In genomic region chr5:45690802-45691201, GRCm38 (mm10) we compare ENCODE assay signal across 26 mouse cellular contexts. TPM values are rescaled to one million over a fixed set of nuclear protein-coding genes. Genes with fewer than 3 reads are reported as not detected.
"Had no signal": no experiment of that assay in that cellular context is flagged by ENCODE, and none has a peak within 500 bp of the region (broad histone marks: within the 10 kb centered on the region; RNA-seq: fewer than 3 reads in every experiment).

No protein-coding gene starts in this region.

- H3K9ac ChIP-seq: heart, embryonic 12.5 days; hindbrain, embryonic 12.5 days; hindbrain, embryonic 14.5 days; intestine, embryonic 15.5 days; limb, embryonic 12.5 days; liver, embryonic 13.5 days had no signal

- H3K27me3 ChIP-seq: heart, embryonic 12.5 days; hindbrain, embryonic 12.5 days; intestine, embryonic 15.5 days; limb, embryonic 12.5 days; liver, embryonic 13.5 days had no signal

- H3K4me2 ChIP-seq: heart, embryonic 12.5 days; hindbrain, embryonic 12.5 days; hindbrain, embryonic 14.5 days; intestine, embryonic 15.5 days; limb, embryonic 12.5 days; liver, embryonic 13.5 days had no signal

- H3K4me3 ChIP-seq: gastrocnemius, adult 2 months; heart, embryonic 10.5 days; heart, embryonic 12.5 days; hindbrain, embryonic 10.5 days; hindbrain, embryonic 12.5 days; intestine, embryonic 15.5 days; layer of hippocampus, adult 2 months; limb, embryonic 10.5 days; limb, embryonic 12.5 days; liver, embryonic 13.5 days had no signal

- H3K9me3 ChIP-seq: heart, embryonic 10.5 days; heart, embryonic 12.5 days; hindbrain, embryonic 10.5 days; hindbrain, embryonic 12.5 days; intestine, embryonic 15.5 days; limb, embryonic 10.5 days; limb, embryonic 12.5 days; liver, embryonic 13.5 days had no signal

- H3K36me3 ChIP-seq: hindbrain, embryonic 12.5 days; intestine, embryonic 15.5 days had no signal

- ATAC-seq: hindbrain, embryonic 16.5 days; inflammation-experienced regulatory T-cells, adult 6 months; intestine, embryonic 15.5 days; intestine, postnatal 0 days had no signal

- DNase-seq: gastrocnemius, adult 2 months; gastrocnemius, postnatal 10 days; gastrocnemius, postnatal 25 days; heart, adult 18-20 months; heart, postnatal 10 days; heart, postnatal 4 days; kidney, adult 18-20 months; kidney, adult 8-10 months; kidney, postnatal 10 days; kidney, postnatal 25 days; kidney, postnatal 4 days; liver; liver, embryonic 13.5 days had no signal

- H3K27ac ChIP-seq: gastrocnemius, adult 2 months; heart, embryonic 10.5 days; hindbrain, embryonic 10.5 days; hindbrain, embryonic 12.5 days; hindbrain, embryonic 14.5 days; intestine, embryonic 15.5 days; layer of hippocampus, adult 2 months; limb, embryonic 10.5 days; limb, embryonic 12.5 days; liver, embryonic 13.5 days had no signal

- H3K4me1 ChIP-seq: heart, embryonic 10.5 days; heart, embryonic 12.5 days; hindbrain, embryonic 10.5 days; hindbrain, embryonic 12.5 days; intestine, embryonic 15.5 days; limb, embryonic 10.5 days; limb, embryonic 12.5 days; liver, embryonic 13.5 days had no signal

RNA-seq across cellular contexts. Expression of gene Ncapg, which starts 21.1 kb away (rescaled TPM):
- total RNA-seq: gastrocnemius, adult 2 months had no signal

RNA-seq across cellular contexts. Expression of gene Fam184b, which starts 51.4 kb away (rescaled TPM):
- total RNA-seq: granulocyte monocyte progenitor cell, adult 5-6 weeks had no signal
